Mouse (Mus musculus): ENCODE results near the gene Zfp712. TPM values are rescaled to one million over a fixed set of nuclear protein-coding genes. Genes with fewer than 3 reads are reported as not detected.
A peak's percentile ranks its signal among the peaks of the same experiment; 100 is the strongest.

Gene Zfp712
- polyA plus RNA-seq (2014; fragmentation: Nextera tagmentation; extraction: Ambion mirVana), result 5.0 and 5.6 TPM in 2 replicates

- peak within 1 kb of the TSS; percentile 47; the same call in 1 of the 2 replicates for H3K27ac ChIP-seq (replicated peaks; ENCODE audit: low read depth, low read length)
- H3K36me3 ChIP-seq (replicated peaks; ENCODE audit: control insufficient read depth, insufficient read depth, low read depth, low read length), result no peaks in the 10 kb centered on the region
- ATAC-seq (replicated peaks; ENCODE audit: insufficient number of reproducible peaks, low FRiP score, low TSS enrichment, low read depth), result peak; percentile 97
- H3K4me2 ChIP-seq (ENCODE audit: low read depth, low read length), result peak within 1 kb of the TSS; percentile 64
- H3K27me3 ChIP-seq (ENCODE audit: control insufficient read depth, insufficient read depth, low read length), result no peaks in the 10 kb centered on the region
- no peaks in the 10 kb centered on the region; the same call in 1 of the 2 replicates for H3K9me3 ChIP-seq (replicated peaks; ENCODE audit: control insufficient read depth, low read length)
- peak within 1 kb of the TSS; percentile 69 for H3K4me3 ChIP-seq (ENCODE audit: low read depth, low read length)
- H3K9ac ChIP-seq (replicated peaks; ENCODE audit: low read length), result peak within 1 kb of the TSS; percentile 70
- H3K4me1 ChIP-seq (ENCODE audit: control insufficient read depth, insufficient read depth, low read length), result no peaks in the 10 kb centered on the region
- peak; percentile 94 for DNase-seq (ENCODE audit: low spot score)
- WGBS, result under 1% methylated on average over 27 of the region's 27 CpGs
Measured at GRCm38 (mm10) chr13:67060786-67061358, at the start of gene Zfp712. Gene Zfp712 (minus strand): TSS chr13:67061170.

GRCm38 (mm10) chr13:67108821-67109206, 47.8 kb upstream of the Zfp712 start:
- ATAC-seq (replicated peaks; ENCODE audit: insufficient number of reproducible peaks, low FRiP score, low TSS enrichment, low read depth), result peak; percentile 46
- Histone ChIP-seq H3K9ac (replicated peaks; ENCODE audit: low read length) (peak overlapping the region; percentile 37; the same call in 1 of the 2 replicates), H3K4me2 (ENCODE audit: low read depth, low read length) (peak overlapping the region; percentile 21; the same call in 1 of the 2 replicates), H3K4me3 (ENCODE audit: low read depth, low read length) (peak overlapping the region; percentile 59), H3K36me3 (replicated peaks; ENCODE audit: control insufficient read depth, insufficient read depth, low read depth, low read length) (peaks cover 3% of the 10 kb centered on the region; the same call in 1 of the 2 replicates), H3K27me3 (ENCODE audit: control insufficient read depth, insufficient read depth, low read length) (no peaks in the 10 kb centered on the region), H3K27ac (replicated peaks; ENCODE audit: low read depth, low read length) (no peak overlapping the region), H3K9me3 (replicated peaks; ENCODE audit: control insufficient read depth, low read length) (no peaks in the 10 kb centered on the region), H3K4me1 (ENCODE audit: control insufficient read depth, insufficient read depth, low read length) (no peaks in the 10 kb centered on the region)
- no peak for DNase-seq (ENCODE audit: low spot score)
- 7% methylated on average over 9 of the region's 9 CpGs for WGBS

- Histone ChIP-seq H3K4me1 (ENCODE audit: control insufficient read depth, insufficient read depth, low read length) (no peaks in the 10 kb centered on the region), H3K9ac (replicated peaks; ENCODE audit: low read length) (peak within 1 kb of the TSS; percentile 79), H3K27ac (replicated peaks; ENCODE audit: low read depth, low read length) (no peak within 1 kb of the TSS), H3K27me3 (ENCODE audit: control insufficient read depth, insufficient read depth, low read length) (no peaks in the 10 kb centered on the region), H3K4me3 (ENCODE audit: low read depth, low read length) (peak within 1 kb of the TSS; percentile 59), H3K4me2 (ENCODE audit: low read depth, low read length) (peak within 1 kb of the TSS; percentile 67), H3K9me3 (replicated peaks; ENCODE audit: control insufficient read depth, low read length) (no peaks in the 10 kb centered on the region), H3K36me3 (replicated peaks; ENCODE audit: control insufficient read depth, insufficient read depth, low read depth, low read length) (peaks cover 3% of the 10 kb centered on the region; the same call in 1 of the 2 replicates)
- DNase-seq (ENCODE audit: low spot score) (peak; percentile 98), ATAC-seq (replicated peaks; ENCODE audit: insufficient number of reproducible peaks, low FRiP score, low TSS enrichment, low read depth) (peak; percentile 94)
- WGBS, result 0% methylated on average over 17 of the region's 17 CpGs
Measured at GRCm38 (mm10) chr13:67108194-67108820, 47.3 kb upstream of the Zfp712 start, which contains the start of gene Gm28557. Gene Gm28557 (minus strand): TSS chr13:67108604.

- Histone ChIP-seq H3K9me3 (replicated peaks; ENCODE audit: control insufficient read depth, low read length) (no peaks in the 10 kb centered on the region), H3K9ac (replicated peaks; ENCODE audit: low read length) (peak overlapping the region; percentile 79), H3K36me3 (replicated peaks; ENCODE audit: control insufficient read depth, insufficient read depth, low read depth, low read length) (peaks cover 3% of the 10 kb centered on the region; the same call in 1 of the 2 replicates), H3K4me2 (ENCODE audit: low read depth, low read length) (peak overlapping the region; percentile 67), H3K4me3 (ENCODE audit: low read depth, low read length) (peak overlapping the region; percentile 59), H3K4me1 (ENCODE audit: control insufficient read depth, insufficient read depth, low read length) (no peaks in the 10 kb centered on the region), H3K27me3 (ENCODE audit: control insufficient read depth, insufficient read depth, low read length) (no peaks in the 10 kb centered on the region), H3K27ac (replicated peaks; ENCODE audit: low read depth, low read length) (no peak overlapping the region)
- DNase-seq (ENCODE audit: low spot score) (peak; percentile 0), ATAC-seq (replicated peaks; ENCODE audit: insufficient number of reproducible peaks, low FRiP score, low TSS enrichment, low read depth) (no peak)
- WGBS, result 63% methylated on average over 9 of the region's 9 CpGs
Measured at GRCm38 (mm10) chr13:67107681-67108080, 46.7 kb upstream of the Zfp712 start.

- Histone ChIP-seq H3K4me2 (ENCODE audit: low read depth, low read length) (no peak within 1 kb of the TSS), H3K27ac (replicated peaks; ENCODE audit: low read depth, low read length) (no peak within 1 kb of the TSS), H3K9ac (replicated peaks; ENCODE audit: low read length) (no peak within 1 kb of the TSS), H3K36me3 (replicated peaks; ENCODE audit: control insufficient read depth, insufficient read depth, low read depth, low read length) (no peaks in the 10 kb centered on the region), H3K9me3 (replicated peaks; ENCODE audit: control insufficient read depth, low read length) (no peaks in the 10 kb centered on the region), H3K4me1 (ENCODE audit: control insufficient read depth, insufficient read depth, low read length) (no peaks in the 10 kb centered on the region), H3K4me3 (ENCODE audit: low read depth, low read length) (no peak within 1 kb of the TSS), H3K27me3 (ENCODE audit: control insufficient read depth, insufficient read depth, low read length) (no peaks in the 10 kb centered on the region)
- ATAC-seq (replicated peaks; ENCODE audit: insufficient number of reproducible peaks, low FRiP score, low TSS enrichment, low read depth) (no peak), DNase-seq (ENCODE audit: low spot score) (no peak)
- WGBS, result 90% methylated on average over 10 of the region's 10 CpGs
Measured at GRCm38 (mm10) chr13:67097876-67098275, 36.9 kb upstream of the Zfp712 start, which contains the start of gene Zfp708. Gene Zfp708 (minus strand): TSS chr13:67097976.

- no peak for DNase-seq (ENCODE audit: low spot score)
- no peaks in the 10 kb centered on the region for H3K27me3 ChIP-seq (ENCODE audit: control insufficient read depth, insufficient read depth, low read length)
- no peaks in the 10 kb centered on the region for H3K4me1 ChIP-seq (ENCODE audit: control insufficient read depth, insufficient read depth, low read length)
- no peaks in the 10 kb centered on the region for H3K36me3 ChIP-seq (replicated peaks; ENCODE audit: control insufficient read depth, insufficient read depth, low read depth, low read length)
- H3K4me2 ChIP-seq (ENCODE audit: low read depth, low read length), result no peak overlapping the region
- H3K27ac ChIP-seq (replicated peaks; ENCODE audit: low read depth, low read length), result no peak overlapping the region
- H3K4me3 ChIP-seq (ENCODE audit: low read depth, low read length), result no peak overlapping the region
- ATAC-seq (replicated peaks; ENCODE audit: insufficient number of reproducible peaks, low FRiP score, low TSS enrichment, low read depth), result no peak
- no peak overlapping the region for H3K9ac ChIP-seq (replicated peaks; ENCODE audit: low read length)
- no peaks in the 10 kb centered on the region for H3K9me3 ChIP-seq (replicated peaks; ENCODE audit: control insufficient read depth, low read length)
- 74% methylated on average over 1 of the region's 1 CpGs for WGBS
Measured at GRCm38 (mm10) chr13:67090154-67090553, 29.2 kb upstream of the Zfp712 start.

- H3K9ac ChIP-seq (replicated peaks; ENCODE audit: low read length), result peak overlapping the region; percentile 74
Measured at GRCm38 (mm10) chr13:67081946-67082345, 21.0 kb upstream of the Zfp712 start.

More at GRCm38 (mm10) chr13:67081946-67082345, 21.0 kb upstream of the Zfp712 start:
- DNase-seq (ENCODE audit: low spot score), result no peak
- 74% methylated on average over 1 of the region's 1 CpGs for WGBS
- Histone ChIP-seq H3K4me1 (ENCODE audit: control insufficient read depth, insufficient read depth, low read length) (no peaks in the 10 kb centered on the region), H3K9me3 (replicated peaks; ENCODE audit: control insufficient read depth, low read length) (no peaks in the 10 kb centered on the region), H3K4me2 (ENCODE audit: low read depth, low read length) (no peak overlapping the region), H3K27me3 (ENCODE audit: control insufficient read depth, insufficient read depth, low read length) (no peaks in the 10 kb centered on the region), H3K4me3 (ENCODE audit: low read depth, low read length) (peak overlapping the region; percentile 62; the same call in 1 of the 2 replicates), H3K36me3 (replicated peaks; ENCODE audit: control insufficient read depth, insufficient read depth, low read depth, low read length) (no peaks in the 10 kb centered on the region), H3K27ac (replicated peaks; ENCODE audit: low read depth, low read length) (no peak overlapping the region)
- no peak for ATAC-seq (replicated peaks; ENCODE audit: insufficient number of reproducible peaks, low FRiP score, low TSS enrichment, low read depth)
